Mouse (Mus musculus): ENCODE measurements at regions not wholly inside any gene's neighbourhood (a gene's known extent, or its start where the extent isn't known, plus 50 kb on each side); places are given as distances from the start of the nearest gene placed in this dataset.

- TF ChIP-seq CTCF (conservative IDR thresholded peaks at IDR 0.05; ENCODE audit: insufficient read depth, insufficient read length, low read depth, low read length) (no peak), POLR2A (IDR thresholded peaks at IDR 0.05; ENCODE audit: low read depth, low read length) (no peak)
Observed at GRCm38 (mm10) chr13:85829894-85830293, 216.8 kb downstream of the Cox7c start.

Data from kidney, adult 2 months (tissue).